Mouse (Mus musculus) spleen, postnatal 0 days (tissue): ENCODE results near the gene Wee2. TPM values are rescaled to one million over a fixed set of nuclear protein-coding genes. Genes with fewer than 3 reads are reported as not detected.

ENCODE experiments used
- polyA plus RNA-seq: library from polyadenylated mRNA; unstranded; fragments of >200 nt; fragmentation: Nextera tagmentation; extraction: Ambion mirVana; gene quantifications from 2 replicates; pipeline ENCODE4 v1.2.1, GENCODE M21; 2015

The Wee2 gene
- not detected in 2 replicates for polyA plus RNA-seq

DNA sequence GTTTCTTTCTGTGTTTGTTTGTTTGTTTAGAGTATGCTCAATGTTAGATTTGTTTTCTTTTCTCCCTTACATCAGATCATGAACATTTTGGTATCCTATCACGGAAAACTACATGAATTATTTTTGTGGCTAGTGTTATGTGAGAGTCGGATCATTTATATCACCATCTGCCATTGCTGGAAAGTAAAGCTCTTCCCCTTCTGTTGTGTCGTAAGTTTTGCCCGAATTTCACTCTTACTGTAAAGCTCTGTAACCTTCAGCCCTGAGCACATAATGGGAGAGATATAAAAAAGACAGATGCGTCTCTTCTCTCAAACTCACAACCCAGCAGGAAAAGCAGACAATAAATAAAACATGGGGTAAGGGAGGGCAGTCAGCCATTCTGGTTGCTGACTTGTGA, at the start of gene Wee2:
Gene Wee2, plus strand, starts transcription at position 153 of the 400 bp plus-strand sequence.

DNA sequence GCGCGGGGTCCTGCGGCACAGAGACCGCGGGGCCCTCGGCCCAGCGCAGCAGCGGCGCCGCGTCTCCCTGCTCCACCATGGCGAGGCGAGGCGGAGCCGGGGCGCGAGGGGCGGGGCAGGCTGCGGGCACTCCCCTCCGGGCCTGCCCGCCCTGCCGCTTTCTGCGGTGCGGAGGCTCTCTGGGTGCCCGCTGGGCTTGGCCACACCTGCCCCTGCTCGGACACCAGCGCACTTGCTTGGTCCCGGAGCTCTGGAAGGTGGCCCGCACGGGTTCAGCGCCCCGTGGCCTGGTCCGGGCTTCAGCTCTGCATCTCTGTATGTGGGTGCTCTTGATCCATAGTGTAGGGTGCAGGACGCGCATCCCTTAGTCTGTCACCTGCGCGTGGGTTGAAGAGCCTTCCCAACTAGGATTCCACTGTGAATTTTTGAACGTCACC, 2.8 kb upstream of the Wee2 start, which contains the start of gene E330009J07Rik:
Gene E330009J07Rik, minus strand, starts transcription at position 89 of the 437 bp plus-strand sequence.

DNA sequence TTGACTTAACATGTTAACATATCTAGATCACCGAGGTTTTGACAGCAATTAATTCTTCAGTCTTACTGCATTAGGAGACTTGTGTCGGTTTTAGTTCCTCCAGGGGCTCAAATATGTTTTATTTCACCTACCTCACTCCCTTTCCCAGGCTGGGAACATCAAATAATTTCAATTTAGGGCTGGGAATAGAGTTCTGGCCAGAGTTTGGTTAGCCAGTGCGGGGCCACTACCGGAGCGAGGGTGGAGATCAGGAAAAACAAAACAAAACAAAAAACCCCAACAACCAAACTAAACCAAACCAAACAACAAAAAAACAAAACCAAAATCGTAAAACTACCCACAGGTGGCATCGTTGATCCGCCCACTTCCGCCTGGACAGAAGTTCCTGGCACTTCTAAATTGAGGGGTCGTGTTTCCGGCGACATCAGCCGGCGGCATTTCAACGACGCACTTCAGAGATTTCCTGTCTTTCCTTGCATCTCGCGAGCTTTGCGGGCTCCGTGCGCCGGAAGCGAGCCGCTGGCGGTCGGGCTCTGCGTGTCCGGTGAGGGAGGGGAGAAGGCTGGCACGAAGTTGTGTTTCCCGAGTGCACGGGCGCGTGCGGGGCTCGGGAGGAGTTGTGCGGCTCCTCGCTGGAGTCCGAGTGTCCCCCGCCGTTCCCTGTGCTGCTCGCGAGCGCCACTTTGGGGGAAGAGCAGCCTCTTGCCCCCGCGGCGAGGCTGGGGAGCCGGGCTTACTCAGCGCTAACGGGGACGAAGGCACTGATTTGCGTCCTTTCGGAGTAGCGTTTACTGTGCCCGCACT, 32.2 kb downstream of the Wee2 start, which contains the start of gene Ssbp1:
Gene Ssbp1, plus strand, starts transcription at position 437 of the 804 bp plus-strand sequence.

DNA sequence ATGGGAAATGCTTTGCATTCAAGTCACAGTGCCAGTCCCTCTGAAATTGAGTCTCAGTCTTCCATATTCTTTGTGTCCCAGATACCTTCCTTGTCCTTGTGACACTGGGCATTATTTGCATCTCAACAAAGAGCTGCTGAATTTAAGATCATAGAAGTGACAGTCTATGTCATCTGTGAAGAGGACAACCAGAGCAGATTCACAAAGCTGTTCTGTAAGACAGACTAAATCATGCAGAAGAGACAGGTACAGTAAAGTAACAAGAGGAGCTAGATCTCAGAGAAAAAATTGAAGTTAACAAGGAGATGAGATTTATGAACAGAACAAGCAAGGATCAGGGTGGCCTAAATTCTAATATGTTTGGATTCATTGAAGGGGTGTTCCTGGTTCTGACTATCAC, 52.0 kb downstream of the Wee2 start, which contains the start of gene Tas2r137:
Gene Tas2r137, plus strand, starts transcription at position 301 of the 400 bp plus-strand sequence.

DNA sequence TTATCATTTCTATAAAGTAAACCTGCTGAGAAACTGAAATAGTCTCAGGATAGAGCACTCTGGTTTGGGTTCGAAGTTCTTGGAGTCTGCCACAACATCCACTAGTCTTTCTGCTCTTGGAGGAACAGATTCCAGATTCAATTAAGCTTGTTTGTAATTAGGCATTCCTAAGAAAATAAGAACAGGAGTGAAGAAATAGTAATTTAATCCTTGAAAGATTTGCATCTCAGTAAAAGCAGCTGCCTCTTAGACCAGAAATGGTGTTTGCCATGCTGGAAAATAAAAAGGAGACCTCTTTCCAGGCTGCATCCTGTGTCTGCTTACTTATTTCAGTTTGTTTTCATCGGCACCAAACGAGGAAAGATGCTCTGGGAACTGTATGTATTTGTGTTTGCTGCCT, 54.3 kb downstream of the Wee2 start, which contains the start of gene Tas2r108:
Gene Tas2r108, plus strand, starts transcription at position 301 of the 400 bp plus-strand sequence.

Other genes starting within 250 kb of the Wee2 start
- gene Agk, start 113.9 kb upstream of the Wee2 start, polyA plus RNA-seq: 17.5 and 18.7 TPM in 2 replicates
- 2.9 and 5.0 TPM in 2 replicates for gene E330009J07Rik, start 3.0 kb upstream of the Wee2 start, polyA plus RNA-seq
- 93.6 and 104 TPM in 2 replicates for gene Ssbp1, start 32.3 kb downstream of the Wee2 start, polyA plus RNA-seq
- not detected in 2 replicates for gene Tas2r137, start 52.1 kb downstream of the Wee2 start, polyA plus RNA-seq
- not detected in 2 replicates for gene Tas2r108, start 54.4 kb downstream of the Wee2 start, polyA plus RNA-seq
- not detected in 2 replicates for gene Prss37, start 80.4 kb downstream of the Wee2 start, polyA plus RNA-seq
- gene Olfr461, start 116.0 kb downstream of the Wee2 start, polyA plus RNA-seq: not detected in 2 replicates
- not detected in 2 replicates for gene Olfr460, start 130.4 kb downstream of the Wee2 start, polyA plus RNA-seq
- 15.6 and 22.9 TPM in 2 replicates for gene Clec5a, start 146.7 kb downstream of the Wee2 start, polyA plus RNA-seq
- gene Tas2r138, start 174.2 kb downstream of the Wee2 start, polyA plus RNA-seq: not detected in 2 replicates
- gene Mgam, start 189.7 kb downstream of the Wee2 start, polyA plus RNA-seq: 0.46 and 1.3 TPM in 2 replicates